Mouse (Mus musculus): ENCODE results near the gene Rad51c. TPM values are rescaled to one million over a fixed set of nuclear protein-coding genes. Genes with fewer than 3 reads are reported as not detected.
"Not testable (repeated sequence)": the region's sequence is repeated elsewhere in the genome, so short reads cannot be mapped to it uniquely, and the experiment has no call there.

The Rad51c gene
- polyA plus RNA-seq (2014; fragmentation: Nextera tagmentation; extraction: Ambion mirVana), result 3.2 and 4.0 TPM in 2 replicates

- ATAC-seq (ENCODE audit: low FRiP score) (peak; percentile 44; the same call in 1 of the 2 replicates), DNase-seq (ENCODE audit: low spot score) (no peak)
- Histone ChIP-seq H3K4me1 (replicated peaks; ENCODE audit: control insufficient read depth, insufficient read depth, low read length) (0 out of 2 replicates have a peak, but pooled peaks cover 4% of the 10 kb centered on the region), H3K27me3 (ENCODE audit: control insufficient read depth, insufficient read depth, low read length) (no peaks in the 10 kb centered on the region), H3K4me3 (replicated peaks; ENCODE audit: low read length) (peak within 1 kb of the TSS; percentile 53), H3K36me3 (replicated peaks; ENCODE audit: control insufficient read depth, insufficient read depth) (no peaks in the 10 kb centered on the region), H3K9ac (peak within 1 kb of the TSS; percentile 71), H3K9me3 (ENCODE audit: control insufficient read depth, low read length) (no peaks in the 10 kb centered on the region), H3K27ac (peak within 1 kb of the TSS; percentile 95), H3K4me2 (replicated peaks) (peak within 1 kb of the TSS; percentile 50)
- 73% methylated on average over 27 of the region's 27 CpGs for whole genome bisulfite sequencing
Observed at GRCm38 (mm10) chr11:87404876-87405275, at the start of gene Rad51c, which contains the start of gene Tex14. Gene Rad51c, minus strand, starts transcription at chr11:87404954. Gene Tex14, plus strand, starts transcription at chr11:87405065.

- no peaks in the 10 kb centered on the region for H3K27me3 ChIP-seq (ENCODE audit: control insufficient read depth, insufficient read depth, low read length)
- no peak overlapping the region for H3K9ac ChIP-seq
- H3K4me2 ChIP-seq (replicated peaks), result no peak overlapping the region
- no peaks in the 10 kb centered on the region for H3K36me3 ChIP-seq (replicated peaks; ENCODE audit: control insufficient read depth, insufficient read depth)
- ATAC-seq (ENCODE audit: low FRiP score), result no peak
- no peak overlapping the region for H3K4me3 ChIP-seq (replicated peaks; ENCODE audit: low read length)
- no peak for DNase-seq (ENCODE audit: low spot score)
- 0 out of 2 replicates have a peak, but pooled peaks cover 1% of the 10 kb centered on the region for H3K4me1 ChIP-seq (replicated peaks; ENCODE audit: control insufficient read depth, insufficient read depth, low read length)
- 83% methylated on average over 2 of the region's 2 CpGs for whole genome bisulfite sequencing
- H3K27ac ChIP-seq, result no peak overlapping the region
- H3K9me3 ChIP-seq (ENCODE audit: control insufficient read depth, low read length), result no peaks in the 10 kb centered on the region
Observed at GRCm38 (mm10) chr11:87454035-87454690, 49.4 kb upstream of the Rad51c start.

DNA sequence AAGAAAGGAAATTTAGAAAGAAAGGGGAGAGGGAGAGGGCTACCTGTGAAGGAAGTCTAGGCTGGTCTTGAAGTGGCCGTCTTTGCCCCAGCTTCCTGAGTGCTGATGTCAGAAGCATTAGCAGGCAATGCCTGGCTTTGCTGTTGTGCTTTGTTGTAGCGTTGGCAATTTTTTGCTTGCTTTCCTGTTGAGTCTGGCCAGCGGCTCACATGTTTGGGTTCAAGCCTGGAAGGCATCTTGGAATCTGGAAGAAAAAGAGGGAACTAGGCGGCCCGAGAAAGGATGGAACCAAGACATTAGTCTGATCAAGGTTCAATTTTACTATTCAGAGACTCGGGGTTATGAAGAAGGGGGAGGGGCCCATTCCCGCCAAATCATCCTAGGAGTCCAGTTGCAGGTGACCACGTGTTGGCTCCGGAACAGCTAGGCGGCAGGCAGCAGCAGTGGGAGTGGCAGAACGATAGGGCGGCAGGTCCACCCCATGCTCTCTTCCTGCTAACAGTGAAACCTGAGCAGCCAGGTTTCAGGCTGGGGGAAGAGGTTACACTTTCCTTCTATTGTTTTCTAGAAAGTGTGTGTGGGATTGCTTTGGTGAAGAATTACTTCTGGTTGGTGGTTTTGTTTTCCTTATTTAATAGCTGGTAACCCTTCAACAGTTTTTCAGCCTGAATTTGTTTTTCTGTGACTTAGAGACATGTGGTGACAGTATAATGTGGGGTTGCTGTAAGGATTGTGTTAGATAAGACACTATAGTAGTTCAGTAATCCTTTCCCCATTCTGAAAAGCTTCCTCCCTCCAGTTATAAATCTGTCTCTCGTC, 48.7 kb upstream of the Rad51c start:
- H3K36me3 ChIP-seq (replicated peaks; ENCODE audit: control insufficient read depth, insufficient read depth), result no peaks in the 10 kb centered on the region
- WGBS, result 36% methylated on average over 13 of the region's 13 CpGs

GRCm38 (mm10) chr11:87452779-87453178, 48.0 kb upstream of the Rad51c start:
- ATAC-seq (ENCODE audit: low FRiP score); H3K36me3 ChIP-seq (replicated peaks; ENCODE audit: control insufficient read depth, insufficient read depth); H3K9ac ChIP-seq; H3K9me3 ChIP-seq (ENCODE audit: control insufficient read depth, low read length); H3K27me3 ChIP-seq (ENCODE audit: control insufficient read depth, insufficient read depth, low read length); H3K27ac ChIP-seq; H3K4me2 ChIP-seq (replicated peaks); DNase-seq (ENCODE audit: low spot score); H3K4me3 ChIP-seq (replicated peaks; ENCODE audit: low read length); H3K4me1 ChIP-seq (replicated peaks; ENCODE audit: control insufficient read depth, insufficient read depth, low read length): not testable (repeated sequence)
- WGBS, result 72% methylated on average over 6 of the region's 8 CpGs

More for the DNA sequence above, 48.7 kb upstream of the Rad51c start:
- no peak overlapping the region for H3K4me2 ChIP-seq (replicated peaks)
- H3K9ac ChIP-seq, result no peak overlapping the region
- no peak overlapping the region for H3K4me3 ChIP-seq (replicated peaks; ENCODE audit: low read length)
- no peak overlapping the region for H3K27ac ChIP-seq
- H3K4me1 ChIP-seq (replicated peaks; ENCODE audit: control insufficient read depth, insufficient read depth, low read length), result 0 out of 2 replicates have a peak, but pooled peaks cover 3% of the 10 kb centered on the region
- no peaks in the 10 kb centered on the region for H3K27me3 ChIP-seq (ENCODE audit: control insufficient read depth, insufficient read depth, low read length)
- ATAC-seq (ENCODE audit: low FRiP score) (no peak), DNase-seq (ENCODE audit: low spot score) (no peak)
- H3K9me3 ChIP-seq (ENCODE audit: control insufficient read depth, low read length), result no peaks in the 10 kb centered on the region

DNA sequence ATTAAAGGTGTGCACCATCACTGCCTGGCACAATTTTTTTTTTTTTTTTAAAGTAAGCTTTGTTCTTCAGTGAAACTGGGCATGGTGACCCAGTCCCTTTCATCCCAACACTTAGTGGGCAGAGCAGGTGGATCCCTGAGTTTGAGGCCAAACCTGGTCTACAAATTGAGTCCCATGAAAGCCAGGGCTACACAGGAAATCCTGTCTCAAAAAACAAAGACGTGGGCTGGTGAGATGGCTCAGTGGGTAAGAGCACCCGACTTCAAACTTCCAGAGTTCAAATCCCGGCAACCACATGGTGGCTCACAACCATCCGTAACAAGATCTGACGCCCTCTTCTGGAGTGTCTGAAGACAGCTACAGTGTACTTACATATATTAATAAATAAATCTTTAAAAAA, 45.1 kb upstream of the Rad51c start:
- DNase-seq (ENCODE audit: low spot score); H3K9ac ChIP-seq: not testable (repeated sequence)

GRCm38 (mm10) chr11:87449200-87449547, 44.4 kb upstream of the Rad51c start:
- ATAC-seq (ENCODE audit: low FRiP score), result no peak

More for the DNA sequence above, 45.1 kb upstream of the Rad51c start:
- not testable (repeated sequence) for H3K4me3 ChIP-seq (replicated peaks; ENCODE audit: low read length); H3K4me1 ChIP-seq (replicated peaks; ENCODE audit: control insufficient read depth, insufficient read depth, low read length); H3K27ac ChIP-seq; H3K27me3 ChIP-seq (ENCODE audit: control insufficient read depth, insufficient read depth, low read length); H3K36me3 ChIP-seq (replicated peaks; ENCODE audit: control insufficient read depth, insufficient read depth); H3K4me2 ChIP-seq (replicated peaks); H3K9me3 ChIP-seq (ENCODE audit: control insufficient read depth, low read length); ATAC-seq (ENCODE audit: low FRiP score)
- 68% methylated on average over 5 of the region's 5 CpGs for whole genome bisulfite sequencing

GRCm38 (mm10) chr11:87448476-87449199, 43.9 kb upstream of the Rad51c start:
- not testable (repeated sequence) for H3K9ac ChIP-seq; H3K4me1 ChIP-seq (replicated peaks; ENCODE audit: control insufficient read depth, insufficient read depth, low read length); H3K36me3 ChIP-seq (replicated peaks; ENCODE audit: control insufficient read depth, insufficient read depth); H3K4me3 ChIP-seq (replicated peaks; ENCODE audit: low read length); H3K27me3 ChIP-seq (ENCODE audit: control insufficient read depth, insufficient read depth, low read length); H3K9me3 ChIP-seq (ENCODE audit: control insufficient read depth, low read length)
- WGBS, result under 1% methylated on average over 6 of the region's 32 CpGs
- ATAC-seq (ENCODE audit: low FRiP score), result peak; percentile 95
- Histone ChIP-seq H3K27ac (peak overlapping the region; percentile 74), H3K4me2 (replicated peaks) (peak overlapping the region; percentile 54)
- DNase-seq (ENCODE audit: low spot score), result peak; percentile 79

More at GRCm38 (mm10) chr11:87449200-87449547, 44.4 kb upstream of the Rad51c start:
- no peaks in the 10 kb centered on the region for H3K9me3 ChIP-seq (ENCODE audit: control insufficient read depth, low read length)
- peaks cover 3% of the 10 kb centered on the region; the same call in 1 of the 2 replicates for H3K4me1 ChIP-seq (replicated peaks; ENCODE audit: control insufficient read depth, insufficient read depth, low read length)
- no peak overlapping the region for H3K9ac ChIP-seq
- H3K27me3 ChIP-seq (ENCODE audit: control insufficient read depth, insufficient read depth, low read length), result no peaks in the 10 kb centered on the region
- 13% methylated on average over 3 of the region's 3 CpGs for WGBS
- no peak overlapping the region for H3K4me3 ChIP-seq (replicated peaks; ENCODE audit: low read length)
- peak overlapping the region; percentile 35; the same call in 1 of the 2 replicates for H3K27ac ChIP-seq
- DNase-seq (ENCODE audit: low spot score), result no peak
- H3K36me3 ChIP-seq (replicated peaks; ENCODE audit: control insufficient read depth, insufficient read depth), result no peaks in the 10 kb centered on the region
- H3K4me2 ChIP-seq (replicated peaks), result peak overlapping the region; percentile 13

- not testable (repeated sequence) for H3K27me3 ChIP-seq (ENCODE audit: control insufficient read depth, insufficient read depth, low read length); H3K36me3 ChIP-seq (replicated peaks; ENCODE audit: control insufficient read depth, insufficient read depth); H3K9me3 ChIP-seq (ENCODE audit: control insufficient read depth, low read length); H3K4me1 ChIP-seq (replicated peaks; ENCODE audit: control insufficient read depth, insufficient read depth, low read length)
- DNase-seq (ENCODE audit: low spot score) (peak; percentile 64), ATAC-seq (ENCODE audit: low FRiP score) (peak; percentile 95)
- H3K4me2 ChIP-seq (replicated peaks), result peak overlapping the region; percentile 54
- H3K4me3 ChIP-seq (replicated peaks; ENCODE audit: low read length), result peak overlapping the region; percentile 23
- under 1% methylated on average over 32 of the region's 34 CpGs for WGBS
- H3K27ac ChIP-seq, result peak overlapping the region; percentile 74
- H3K9ac ChIP-seq, result peak overlapping the region; percentile 54
Observed at GRCm38 (mm10) chr11:87448081-87448475, 43.3 kb upstream of the Rad51c start.

DNA sequence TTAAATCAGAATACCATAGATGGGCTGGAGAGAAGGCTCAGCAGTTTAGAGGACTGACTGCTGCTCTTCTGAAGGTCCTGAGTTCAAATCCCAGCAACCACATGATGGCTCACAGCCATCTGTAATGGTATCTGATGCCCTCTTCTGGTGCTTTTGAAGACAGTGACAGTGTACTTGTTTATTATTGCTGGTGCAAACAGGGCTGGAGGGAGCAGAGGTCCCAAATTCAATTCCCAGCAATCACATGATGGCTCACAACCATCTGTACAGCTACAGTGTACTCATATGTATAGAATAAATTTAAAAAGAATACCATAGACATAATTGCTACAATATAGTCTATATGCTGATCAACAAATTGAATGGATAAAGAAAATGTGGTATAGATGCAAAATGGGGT, 42.7 kb upstream of the Rad51c start:
- no peak overlapping the region; the same call in 1 of the 2 replicates for H3K27ac ChIP-seq
- H3K4me1 ChIP-seq (replicated peaks; ENCODE audit: control insufficient read depth, insufficient read depth, low read length), result peaks cover 5% of the 10 kb centered on the region; the same call in 1 of the 2 replicates
- H3K27me3 ChIP-seq (ENCODE audit: control insufficient read depth, insufficient read depth, low read length), result no peaks in the 10 kb centered on the region
- no peaks in the 10 kb centered on the region for H3K9me3 ChIP-seq (ENCODE audit: control insufficient read depth, low read length)
- no peak overlapping the region for H3K4me3 ChIP-seq (replicated peaks; ENCODE audit: low read length)
- ATAC-seq (ENCODE audit: low FRiP score), result no peak
- no peak overlapping the region; the same call in 1 of the 2 replicates for H3K9ac ChIP-seq
- H3K4me2 ChIP-seq (replicated peaks), result peak overlapping the region; percentile 54
- DNase-seq (ENCODE audit: low spot score), result no peak
- H3K36me3 ChIP-seq (replicated peaks; ENCODE audit: control insufficient read depth, insufficient read depth), result no peaks in the 10 kb centered on the region

Data from hindbrain, embryonic 14.5 days (tissue).